Mouse (Mus musculus): Measurements from ENCODE around the gene Klhl32.
"Not testable (repeated sequence)": the region's sequence is repeated elsewhere in the genome, so short reads cannot be mapped to it uniquely, and the experiment has no call there.

The Klhl32 gene

DNA sequence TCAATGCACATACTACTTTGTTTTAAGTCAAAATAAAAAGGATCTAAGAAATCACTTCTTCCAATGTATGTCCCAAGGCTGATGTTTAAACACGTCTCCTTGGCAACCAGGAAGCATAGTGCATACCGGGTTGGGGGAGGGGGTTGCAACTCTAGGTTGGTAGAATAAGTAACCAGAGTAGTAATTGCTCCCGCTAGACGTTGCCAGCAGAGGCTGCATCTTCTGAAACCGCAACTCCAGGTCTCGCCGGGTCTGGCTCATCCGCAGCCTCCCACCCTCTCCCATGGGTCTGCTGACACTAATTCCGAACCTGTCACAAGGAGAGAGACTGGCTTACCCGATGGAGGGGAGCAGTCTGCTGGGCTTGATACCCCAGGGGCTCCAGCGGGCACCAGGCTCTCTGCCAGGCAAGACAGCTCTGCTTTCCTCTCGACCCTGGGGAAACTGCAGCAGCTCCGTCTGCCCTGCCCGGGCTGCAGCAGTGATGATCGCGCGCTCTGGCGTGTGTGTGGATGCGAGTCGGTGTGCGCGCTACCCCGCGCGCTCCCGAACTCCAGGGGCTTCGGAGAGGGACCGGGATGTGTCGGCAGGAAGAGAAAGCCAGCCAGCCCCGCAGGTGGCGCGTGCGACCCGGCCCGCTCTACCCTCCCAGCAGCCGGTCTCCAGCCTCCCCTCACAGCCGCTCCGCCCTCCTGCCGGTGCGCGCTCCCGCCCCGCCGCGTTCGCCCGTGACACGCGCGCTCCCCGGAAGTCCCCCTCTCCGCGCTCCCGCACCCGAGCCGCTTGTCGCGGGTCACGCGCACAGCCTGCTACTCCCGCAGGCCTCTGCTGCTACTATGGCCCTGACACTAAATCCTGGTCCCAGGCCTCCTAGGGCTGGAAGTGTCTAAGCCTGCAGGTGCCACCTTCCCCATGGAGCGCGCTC is at the start of gene Klhl32:
Klhl32 (minus strand) TSS at position 724 of the 925 bp plus-strand sequence.
- no peak for DNase-seq (ENCODE audit: low read depth, low spot score)

DNA sequence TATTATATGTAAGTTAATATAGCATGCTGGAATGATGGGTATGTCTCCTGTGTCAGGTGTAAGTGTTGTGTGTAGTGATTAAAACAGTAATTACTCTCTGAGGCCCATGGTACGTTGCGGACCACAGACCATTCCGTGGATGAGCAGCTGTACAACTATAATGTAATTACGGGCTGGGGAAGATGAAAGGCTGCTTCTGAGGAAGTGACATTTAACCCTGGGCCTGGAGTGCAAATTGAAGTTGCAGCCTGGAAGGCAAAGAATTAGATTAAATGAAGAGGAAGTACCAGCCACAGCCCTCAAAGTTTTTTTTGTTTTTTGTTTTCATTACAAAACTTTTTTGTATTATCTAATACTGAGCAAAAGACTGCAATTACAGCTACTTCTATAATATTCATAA is 48.2 kb upstream of the Klhl32 start:
- DNase-seq (ENCODE audit: low read depth, low spot score): no peak

DNA sequence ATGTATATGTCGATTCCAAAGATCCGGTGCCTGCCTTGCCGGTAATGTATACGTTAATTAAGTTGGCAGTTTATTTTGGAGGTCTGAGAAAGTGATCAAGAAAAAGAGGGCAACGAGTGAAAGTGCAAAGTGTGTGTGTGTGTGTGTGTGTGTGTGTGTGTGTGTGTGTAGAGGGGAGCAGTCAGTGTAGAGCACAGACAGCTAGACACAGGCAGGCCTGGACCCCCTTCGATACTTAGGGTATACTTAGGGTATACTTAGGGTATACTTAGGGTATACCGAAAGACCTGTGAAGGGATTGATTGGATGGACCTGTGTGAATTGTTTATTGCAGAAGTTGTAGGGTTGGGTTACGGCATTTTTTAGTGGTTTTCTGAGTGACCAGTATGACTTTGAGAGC is 47.7 kb upstream of the Klhl32 start:
- peak; percentile 6 for DNase-seq (ENCODE audit: low read depth, low spot score)

DNA sequence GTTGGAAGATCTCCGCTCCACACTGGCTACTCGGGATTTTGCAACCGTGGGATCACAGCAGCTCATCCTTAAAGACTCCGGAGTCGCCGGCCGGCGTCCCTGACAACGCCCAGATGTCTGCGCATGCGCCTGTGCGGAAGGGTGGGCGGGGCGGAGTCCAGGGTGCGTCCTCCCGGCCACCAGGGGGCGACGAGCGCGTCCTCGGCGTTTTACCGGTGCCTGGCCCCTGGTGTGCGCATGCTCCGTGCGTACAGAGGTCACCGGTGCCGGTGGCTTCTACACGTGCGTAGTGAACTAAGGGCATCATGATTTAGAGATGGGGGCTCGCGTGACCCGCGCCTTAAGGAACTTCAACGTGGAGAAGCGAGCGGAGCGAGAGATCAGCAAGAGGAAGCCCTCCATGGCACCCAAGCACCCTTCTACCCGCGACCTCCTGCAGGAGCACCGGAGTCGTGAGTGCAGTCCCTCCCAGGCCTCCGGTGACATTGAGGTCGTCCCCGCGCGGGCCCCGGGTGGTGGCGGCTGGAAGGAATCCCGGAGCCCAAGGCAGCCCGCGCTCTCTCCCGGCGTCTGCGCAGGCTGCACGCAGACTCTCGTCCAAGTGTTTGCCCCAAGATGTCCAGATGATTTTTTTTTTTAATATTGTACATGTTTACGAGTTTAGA is 47.1 kb upstream of the Klhl32 start, which contains the start of gene Ndufaf4:
Ndufaf4 (plus strand) TSS at position 233 of the 665 bp plus-strand sequence.
- DNase-seq (ENCODE audit: low read depth, low spot score): peak; percentile 91

DNA sequence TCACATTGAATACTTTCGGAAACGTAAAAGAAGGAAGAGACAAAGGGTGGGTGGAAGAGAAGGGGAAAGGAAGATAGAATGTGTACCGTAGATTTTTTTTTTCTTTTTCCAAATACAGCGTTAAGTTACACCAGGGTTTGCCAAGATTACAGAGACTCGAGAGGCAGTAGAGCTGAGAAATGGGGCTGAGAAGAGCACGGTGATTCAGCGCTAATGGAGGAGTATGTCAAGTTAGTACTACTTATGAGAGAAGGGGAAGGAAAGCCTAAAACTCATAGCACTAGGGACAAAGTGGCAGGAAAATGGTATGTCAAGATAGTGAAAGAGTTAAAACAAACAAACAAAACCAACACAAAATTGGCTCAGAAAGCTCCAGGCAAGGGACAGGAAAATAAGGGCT is 46.4 kb upstream of the Klhl32 start:
- DNase-seq (ENCODE audit: low read depth, low spot score): peak; percentile 58

DNA sequence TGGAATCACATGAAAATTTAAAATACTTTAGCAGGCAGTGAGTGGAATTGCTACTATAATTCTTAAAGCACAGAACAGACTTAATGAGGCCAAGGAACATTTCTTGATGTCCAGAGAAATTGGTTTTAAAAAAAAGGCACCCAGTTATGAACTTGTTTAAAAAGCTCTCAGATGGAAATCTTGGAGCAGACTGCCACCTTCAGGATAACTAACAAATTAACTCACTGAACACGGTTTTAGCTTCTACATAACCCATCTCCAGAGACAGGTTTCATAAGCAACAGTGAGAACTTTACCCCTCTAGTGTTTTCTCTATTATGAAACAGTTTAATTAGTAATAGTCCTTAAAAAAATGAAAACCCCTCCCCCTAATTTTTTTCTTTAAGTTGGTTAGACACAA is 45.9 kb upstream of the Klhl32 start:
- peak; percentile 85 for DNase-seq (ENCODE audit: low read depth, low spot score)

DNA sequence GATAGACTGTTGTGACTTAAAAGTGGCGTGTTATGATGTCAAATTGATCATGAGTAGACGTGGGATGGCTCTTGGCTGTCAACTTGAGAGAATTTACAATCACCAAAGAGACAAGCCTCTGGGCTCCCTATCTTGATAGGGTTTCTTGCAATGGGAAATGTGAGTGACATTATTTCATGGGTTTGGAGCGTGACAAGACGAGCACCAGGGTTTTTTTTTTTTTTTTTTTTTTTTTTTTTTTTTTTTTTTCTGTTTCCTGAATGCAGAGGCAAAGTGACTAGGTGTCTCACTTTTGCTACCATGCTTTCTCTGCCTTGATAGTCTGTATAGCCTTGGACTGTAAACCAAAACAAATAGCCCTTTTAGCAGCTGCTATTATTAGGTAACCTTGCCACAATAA is 43.7 kb upstream of the Klhl32 start:
- DNase-seq (ENCODE audit: low read depth, low spot score): no peak

DNA sequence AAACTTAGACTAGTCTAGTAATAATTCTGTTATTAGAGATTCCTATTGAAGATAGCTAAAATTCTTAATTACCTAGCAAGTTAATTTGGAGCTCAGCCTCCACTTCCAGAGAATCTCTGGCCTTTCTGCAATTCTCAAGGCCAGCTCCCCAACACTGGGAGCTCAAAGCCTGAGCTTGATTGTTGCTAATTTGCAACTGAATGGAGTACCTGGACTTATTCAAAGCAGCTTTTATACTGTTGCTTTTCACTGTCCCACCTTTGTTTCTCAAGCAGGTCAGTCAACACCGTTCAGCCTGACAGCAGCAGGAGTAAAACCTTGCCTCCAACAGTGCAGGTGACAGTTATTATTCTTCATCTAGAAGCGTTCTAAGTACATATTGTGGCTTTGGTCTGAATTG is 41.4 kb upstream of the Klhl32 start:
- DNase-seq (ENCODE audit: low read depth, low spot score): not testable (repeated sequence)

DNA sequence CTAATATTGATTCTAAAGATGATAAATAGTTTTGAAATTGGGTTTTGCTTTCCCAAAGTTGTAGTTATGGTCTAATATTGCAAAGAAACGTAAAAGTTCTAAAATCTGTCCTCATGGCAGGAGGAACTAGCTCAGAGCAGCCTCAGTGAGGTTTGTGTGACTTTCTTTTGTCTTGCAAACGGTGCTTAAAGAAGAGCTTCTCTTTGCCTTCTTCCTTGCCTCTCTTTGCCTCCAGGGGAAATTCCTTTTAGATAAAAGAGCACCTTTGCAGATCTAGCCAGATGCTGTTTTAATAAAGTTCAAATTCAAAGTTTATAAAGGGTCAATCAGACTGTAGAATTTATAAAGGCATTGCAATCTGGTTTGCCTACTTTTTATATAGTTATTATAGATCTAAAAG is 38.5 kb upstream of the Klhl32 start:
- not testable (repeated sequence) for DNase-seq (ENCODE audit: low read depth, low spot score)

DNA sequence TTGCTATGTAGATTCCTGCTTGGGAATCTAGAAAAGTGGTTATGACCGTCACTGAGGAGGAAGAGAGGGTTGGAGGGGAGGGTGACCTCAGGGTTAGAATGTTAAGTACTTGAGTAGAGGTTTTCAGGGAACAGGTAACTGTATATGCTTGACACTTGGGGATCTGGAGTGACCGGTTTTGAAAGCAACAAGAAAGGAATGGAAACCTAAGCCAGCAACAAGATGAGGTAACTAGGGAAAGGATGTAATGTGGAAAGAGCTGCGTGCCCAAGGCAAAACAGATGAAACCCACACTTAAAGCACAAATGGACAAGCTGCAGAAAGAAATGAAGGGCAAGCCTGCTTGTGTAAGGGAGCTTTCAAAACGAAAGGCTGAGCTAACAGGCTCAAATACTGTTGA is 18.3 kb upstream of the Klhl32 start:
- no peak for DNase-seq (ENCODE audit: low read depth, low spot score)

DNA sequence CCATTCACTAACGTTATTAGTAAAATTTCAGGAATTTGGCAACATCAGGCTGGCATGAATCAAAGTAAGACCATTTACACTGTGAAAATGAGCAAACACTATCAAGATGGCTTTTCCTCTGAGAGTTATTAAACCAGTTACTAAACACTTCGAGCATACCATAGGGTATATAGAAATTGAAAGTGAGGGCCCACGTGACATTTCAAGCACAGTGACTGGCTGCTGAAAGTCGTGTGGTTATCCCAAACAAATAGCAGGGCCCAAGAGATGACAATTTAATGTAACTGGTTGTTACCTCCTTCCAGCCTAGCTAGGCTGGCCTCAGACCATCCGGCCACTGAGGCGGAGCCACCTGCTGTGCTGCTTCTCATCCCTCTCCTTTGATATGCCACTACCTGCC is 14.8 kb upstream of the Klhl32 start:
- DNase-seq (ENCODE audit: low read depth, low spot score): no peak

DNA sequence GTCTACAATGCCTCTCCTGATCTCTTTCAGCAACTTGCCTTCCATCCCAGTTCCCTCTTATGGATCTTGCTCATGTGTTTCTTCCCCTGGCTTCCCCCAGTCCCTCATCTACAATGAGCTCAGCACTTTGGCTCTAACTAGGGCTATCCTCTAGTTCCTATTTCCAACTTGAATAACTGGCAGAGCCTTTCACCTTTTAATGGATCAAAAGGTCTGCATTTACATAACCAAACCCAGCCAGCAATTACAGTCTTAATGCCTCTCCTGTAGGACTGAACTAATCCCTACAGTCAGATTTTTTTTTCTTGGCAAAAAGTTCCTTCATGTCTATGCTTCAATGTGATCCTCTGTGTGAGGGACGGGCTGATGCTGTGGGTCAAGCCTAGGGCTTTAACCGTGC is 3.5 kb downstream of the Klhl32 start:
- no peak for DNase-seq (ENCODE audit: low read depth, low spot score)

DNA sequence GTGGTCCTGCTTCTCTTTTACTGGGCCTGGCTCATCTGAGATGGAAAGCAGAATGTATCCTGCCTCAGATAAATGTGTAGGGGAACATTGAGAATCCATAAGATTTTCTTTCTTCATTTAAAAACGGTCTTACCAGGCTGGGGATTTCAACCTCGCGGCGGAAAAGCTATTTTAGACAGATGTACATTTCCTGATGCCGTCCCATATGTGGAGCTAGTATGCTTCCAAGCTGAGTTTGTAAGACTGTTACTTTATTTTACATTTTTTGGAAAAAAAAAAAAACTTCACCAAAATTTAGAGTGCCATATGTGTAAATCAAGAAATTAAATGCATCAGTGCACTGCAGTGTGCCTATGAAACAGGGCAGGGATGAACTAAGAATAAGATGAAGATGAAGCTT is 5.4 kb downstream of the Klhl32 start:
- DNase-seq (ENCODE audit: low read depth, low spot score): no peak

DNA sequence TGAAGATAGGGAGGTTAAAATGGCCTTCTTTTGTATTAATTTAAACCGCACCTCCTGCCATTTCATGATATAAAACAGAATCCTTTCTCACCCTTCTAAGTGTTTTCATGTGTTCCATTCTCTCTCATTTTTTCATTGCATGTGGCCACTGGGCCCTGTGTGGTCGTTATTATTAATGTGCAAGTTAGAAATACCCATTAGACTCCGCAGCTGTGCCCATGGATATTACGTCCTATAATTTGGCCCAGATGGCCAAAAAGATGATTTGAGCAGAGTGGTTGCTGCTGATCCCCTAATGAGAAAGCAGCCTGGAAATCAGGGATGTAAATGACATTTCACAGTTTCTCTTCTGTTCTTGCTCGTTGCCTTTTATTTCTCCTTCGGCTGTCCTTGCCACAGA is 12.4 kb downstream of the Klhl32 start:
- no peak for DNase-seq (ENCODE audit: low read depth, low spot score)

DNA sequence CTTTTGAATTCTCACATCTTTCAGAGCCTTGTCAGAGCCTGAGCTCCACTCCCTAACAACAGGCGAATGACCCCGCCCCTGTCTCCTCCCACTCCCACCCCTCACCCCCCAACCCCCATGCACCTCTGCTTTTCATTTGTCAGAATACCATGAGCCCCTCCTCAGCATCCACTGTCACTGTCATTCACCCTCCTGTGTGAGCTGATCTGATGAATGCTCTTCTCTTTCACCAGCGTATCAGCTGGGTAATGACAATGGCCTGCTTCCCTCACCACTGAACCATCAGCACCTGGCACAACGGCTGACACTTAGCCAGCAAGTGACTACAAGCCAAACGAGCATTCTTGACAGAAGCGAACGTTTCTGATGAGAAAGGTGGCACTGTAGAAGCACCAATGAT is 15.4 kb downstream of the Klhl32 start:
- no peak for DNase-seq (ENCODE audit: low read depth, low spot score)

DNA sequence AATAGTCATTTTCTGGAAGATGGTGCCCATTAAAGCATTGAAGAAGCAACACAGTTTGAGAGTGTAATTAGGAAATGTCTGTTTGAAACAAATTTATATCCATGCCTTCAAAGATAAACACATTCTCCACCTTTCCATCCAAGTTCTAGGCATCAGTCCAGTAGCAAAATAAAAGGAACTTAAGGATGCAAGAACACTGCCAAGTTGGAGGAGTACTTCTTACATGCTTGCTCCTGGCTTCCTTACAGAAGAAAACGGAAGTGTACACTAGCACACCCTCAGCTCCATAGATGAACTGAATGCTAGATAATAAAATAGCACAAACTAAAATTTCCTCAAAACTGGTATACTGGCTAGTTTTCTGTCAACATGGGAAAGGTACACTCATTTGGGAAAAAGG is 42.6 kb downstream of the Klhl32 start:
- no peak for DNase-seq (ENCODE audit: low read depth, low spot score)

DNA sequence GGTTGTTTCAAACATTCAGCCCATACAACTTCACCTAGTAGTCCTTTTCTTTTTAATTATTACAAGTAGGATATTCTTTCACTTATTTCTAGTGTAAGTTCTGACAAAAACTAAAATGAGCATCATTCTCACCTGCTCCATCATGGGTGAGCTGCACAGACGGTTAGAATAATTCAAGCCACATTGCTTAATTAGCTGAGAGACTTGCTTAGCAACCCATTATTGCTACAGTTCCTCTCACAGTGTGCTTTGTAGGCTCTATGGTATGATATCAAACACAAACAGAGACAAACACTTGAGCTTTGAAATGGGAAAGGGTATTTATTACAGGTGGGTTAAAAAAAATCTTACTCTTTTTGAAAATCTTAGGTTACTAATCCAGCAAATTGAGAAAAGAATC is 49.0 kb downstream of the Klhl32 start:
- no peak for DNase-seq (ENCODE audit: low read depth, low spot score)

DNA sequence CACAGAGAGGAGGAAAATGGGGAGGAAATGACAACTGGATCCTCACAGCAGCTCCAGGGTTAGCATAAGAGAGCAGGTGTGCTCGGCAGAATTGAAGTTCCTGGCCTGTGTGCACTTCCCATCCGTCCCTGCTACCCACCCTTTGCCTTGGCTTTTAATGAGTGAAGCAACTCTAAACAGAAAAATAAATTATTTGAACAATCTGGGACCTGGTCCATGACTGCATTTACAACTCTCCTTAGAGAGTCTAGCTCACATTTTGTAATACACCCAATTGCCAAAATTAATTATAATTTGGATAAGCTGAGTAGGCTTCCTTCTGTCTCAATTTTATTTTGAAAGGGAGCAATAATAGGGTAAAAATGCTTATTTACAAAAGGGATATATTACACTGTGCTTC is 49.6 kb downstream of the Klhl32 start:
- DNase-seq (ENCODE audit: low read depth, low spot score): no peak

DNA sequence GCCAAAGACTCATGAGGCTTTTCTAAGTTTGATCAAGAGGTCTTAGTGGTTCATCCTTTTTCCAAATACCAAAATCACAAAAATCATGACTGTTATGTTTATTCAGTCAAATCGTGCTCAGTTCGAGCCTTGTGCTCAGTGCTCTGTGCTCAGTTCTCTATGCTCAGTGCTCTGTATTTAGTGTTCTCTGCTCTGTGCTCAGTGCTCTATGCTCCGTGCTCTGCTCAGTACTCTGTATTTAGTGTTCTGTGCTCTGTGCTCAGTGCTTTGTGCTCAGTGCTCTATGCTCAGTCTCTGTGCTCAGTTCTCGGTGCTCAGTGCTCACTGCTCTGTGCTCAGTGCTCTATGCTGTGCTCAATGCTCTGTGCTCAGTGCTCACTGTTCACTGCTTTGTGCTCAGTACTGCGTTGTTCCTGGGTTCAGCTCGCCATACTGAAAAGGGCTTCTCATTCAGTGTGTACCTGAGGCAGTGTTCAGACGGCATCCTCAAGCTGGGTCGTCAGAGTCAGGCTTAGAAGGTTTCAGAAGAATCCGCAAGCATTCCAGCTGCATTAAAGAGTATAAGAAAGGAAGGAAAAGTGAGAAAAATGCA is 50.5 kb downstream of the Klhl32 start:
- no peak for DNase-seq (ENCODE audit: low read depth, low spot score)

DNA sequence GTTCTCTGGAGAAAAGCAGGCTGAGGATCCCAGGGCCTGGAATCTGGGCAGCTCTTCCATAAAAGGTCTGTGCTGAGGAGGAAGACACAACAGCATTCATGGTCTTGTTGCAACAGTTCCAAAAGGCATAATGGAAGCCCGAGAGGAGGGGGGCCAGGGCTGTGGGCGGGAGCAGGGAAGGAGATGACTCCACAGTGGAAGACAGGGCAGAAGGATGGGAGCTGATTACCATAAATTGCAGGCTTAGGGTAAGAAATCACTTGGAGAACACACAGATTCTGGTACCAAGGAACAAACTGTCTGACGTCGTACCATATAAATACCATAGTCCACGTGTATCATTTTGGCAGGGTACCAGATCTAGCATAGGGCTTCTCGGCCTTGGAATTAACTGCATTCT is 51.9 kb downstream of the Klhl32 start:
- DNase-seq (ENCODE audit: low read depth, low spot score): no peak

DNA sequence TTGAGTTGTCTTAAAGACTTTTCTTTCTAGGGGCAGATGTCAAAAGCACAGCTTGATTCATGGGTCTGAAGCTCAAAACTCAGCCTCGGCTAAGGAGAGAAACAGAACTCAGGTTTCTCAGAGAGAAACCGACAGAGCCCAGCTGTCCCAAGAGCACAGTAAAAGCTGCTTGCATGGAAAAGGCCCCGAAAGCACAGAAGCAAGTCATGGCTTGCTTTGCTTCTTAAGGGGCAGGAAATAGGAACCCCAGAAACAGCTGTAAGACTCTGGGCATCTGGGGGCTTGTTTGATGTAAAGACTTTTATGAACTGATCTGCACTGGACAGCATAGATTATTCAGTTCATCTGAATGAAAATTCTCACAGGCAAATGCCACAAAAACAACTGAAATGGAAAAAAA is 53.1 kb downstream of the Klhl32 start:
- DNase-seq (ENCODE audit: low read depth, low spot score): no peak

DNA sequence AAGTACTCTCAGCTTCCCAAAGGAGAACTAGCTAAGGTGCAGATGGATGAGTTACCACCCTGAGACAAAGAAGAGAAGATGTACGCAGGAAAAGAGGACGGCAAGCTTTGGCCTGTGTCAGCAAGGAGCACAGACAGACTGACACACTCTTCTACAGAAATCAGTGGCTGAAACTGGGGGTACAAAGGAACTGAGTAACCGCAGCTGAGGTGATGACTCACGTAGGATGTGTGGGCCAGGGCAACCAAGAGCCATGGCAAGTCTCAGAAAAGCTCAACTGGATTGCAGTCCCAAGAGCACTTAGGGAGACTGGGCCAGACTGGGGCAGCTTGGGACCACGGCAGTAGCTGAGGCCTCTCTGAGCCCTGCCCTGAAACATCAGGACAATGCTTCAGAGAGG is 53.6 kb downstream of the Klhl32 start:
- peak; percentile 5 for DNase-seq (ENCODE audit: low read depth, low spot score)

DNA sequence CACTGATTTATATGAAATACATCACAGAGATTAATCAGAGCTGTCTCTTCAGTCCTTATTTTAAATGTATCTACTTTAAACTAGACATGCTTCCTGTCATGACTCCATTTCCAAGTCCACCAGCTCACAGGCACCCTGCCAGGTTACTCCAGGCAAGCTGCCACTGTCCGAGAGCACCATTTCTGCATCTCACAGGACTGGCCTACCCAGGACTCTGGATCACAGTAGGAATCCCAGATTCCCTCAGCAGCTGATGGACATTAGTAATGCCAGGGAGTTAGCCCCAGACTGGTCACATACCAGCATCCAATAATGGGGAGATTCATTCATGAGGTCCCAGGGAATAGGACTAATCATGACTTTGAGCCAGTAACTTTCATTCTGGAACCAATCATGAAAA is 54.7 kb downstream of the Klhl32 start:
- peak; percentile 2 for DNase-seq (ENCODE audit: low read depth, low spot score)

Measured in 3T3-L1 (cell line).